Mouse (Mus musculus): ENCODE data around the gene Myadm.

GRCm38 (mm10) chr7:3327961-3328360 lies 39.1 kb downstream of the Myadm start:
- TF ChIP-seq CTCF (IDR thresholded peaks at IDR 0.05; ENCODE audit: low read depth, low read length) (no peak), POLR2A (IDR thresholded peaks at IDR 0.05; ENCODE audit: borderline replicate concordance, low read depth, low read length) (no peak)
